Mouse (Mus musculus) ES-Bruce4 (cell line): ENCODE results near the gene Gm13128.
"Not testable (repeated sequence)": the region's sequence is repeated elsewhere in the genome, so short reads cannot be mapped to it uniquely, and the experiment has no call there.

Source experiments
- CTCF ChIP-seq: IDR thresholded peaks from one replicate; pipeline ENCODE4 v1.8.1; 2011; ENCODE audit warnings: low read depth, low read length
- EP300 ChIP-seq: IDR thresholded peaks from 2 replicates; pipeline ENCODE4 v1.6.1; 2011; ENCODE audit warnings: low read depth, low read length; ENCODE audit not compliant: insufficient read depth
- POLR2A ChIP-seq: IDR thresholded peaks from one replicate; pipeline ENCODE4 v1.8.1; 2011; ENCODE audit warnings: low read length; ENCODE audit not compliant: insufficient read depth

DNA sequence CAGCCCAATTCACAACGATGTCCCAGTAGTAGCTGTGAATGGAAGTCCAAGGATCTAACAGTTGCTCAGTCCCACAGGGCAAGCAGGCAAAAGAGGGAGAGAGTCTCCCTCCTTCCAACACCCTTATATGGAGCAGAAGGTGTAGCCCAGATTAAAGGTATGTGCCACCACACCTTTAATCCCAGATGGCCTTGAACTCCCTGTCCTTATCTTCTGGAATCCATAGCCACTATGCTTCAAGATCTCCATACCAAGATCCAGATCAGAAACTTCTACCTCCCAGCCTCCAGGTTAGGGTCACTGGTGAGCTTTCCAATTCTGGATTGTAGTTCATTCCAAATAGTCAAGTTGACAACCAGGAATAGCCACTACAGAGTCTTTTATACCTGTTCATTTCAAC is 49.7 kb upstream of the Gm13128 start, which contains the start of gene Pramel5:
- not testable (repeated sequence) for TF ChIP-seq POLR2A, CTCF, EP300
